Mouse (Mus musculus) heart, embryonic 16.5 days (tissue): ENCODE data around the gene Tor1b. TPM values are rescaled to one million over a fixed set of nuclear protein-coding genes. Genes with fewer than 3 reads are reported as not detected.
A peak's percentile ranks its signal among the peaks of the same experiment; 100 is the strongest.
"Not testable (repeated sequence)": the region's sequence is repeated elsewhere in the genome, so short reads cannot be mapped to it uniquely, and the experiment has no call there.

Experiments used
- ATAC-seq: fragments of 200-750 bp; cut with Nextera tagmentation; replicated peaks from 2 replicates; pipeline ENCODE4 v1.8.0; 2017; ENCODE audit warnings: moderate number of reproducible peaks; ENCODE audit not compliant: insufficient read depth, low FRiP score; ENCODE audit errors: extremely low read depth
- H3K27ac ChIP-seq: fragments of 300-500 bp; sonication (generic); 2 replicates; pipeline ENCODE4 v1.5.1; 2014; ENCODE audit warnings: mild to moderate bottlenecking, low read length, control low read depth, moderate library complexity
- H3K27me3 ChIP-seq: fragments of 300-500 bp; sonication (generic); 2 replicates; pipeline ENCODE4 v1.6.1; 2014; ENCODE audit warnings: low read length, mixed read lengths; ENCODE audit not compliant: control insufficient read depth, insufficient read depth
- H3K36me3 ChIP-seq: fragments of 300-500 bp; sonication (generic); 2 replicates; pipeline ENCODE4 v1.6.1; 2014; ENCODE audit not compliant: control insufficient read depth, insufficient read depth
- H3K4me1 ChIP-seq: fragments of 300-500 bp; sonication (generic); 2 replicates; pipeline ENCODE4 v1.6.1; 2014; ENCODE audit warnings: low read length, mixed read lengths; ENCODE audit not compliant: control insufficient read depth, insufficient read depth
- H3K4me2 ChIP-seq: fragments of 300-500 bp; sonication (generic); 2 replicates; pipeline ENCODE4 v1.6.1; 2014; ENCODE audit warnings: low read depth, mild to moderate bottlenecking, control low read depth, low read length
- H3K4me3 ChIP-seq: fragments of 300-500 bp; sonication (generic); 2 replicates; pipeline ENCODE4 v1.5.1; 2014; ENCODE audit warnings: mild to moderate bottlenecking, control low read depth, low read length
- H3K9ac ChIP-seq: fragments of 300-500 bp; sonication (generic); 2 replicates; pipeline ENCODE4 v1.6.1; 2014; ENCODE audit warnings: low read length, control low read depth
- H3K9me3 ChIP-seq: fragments of 300-500 bp; sonication (generic); replicated peaks from 2 replicates; pipeline ENCODE4 v1.6.1; 2016; ENCODE audit warnings: low read length; ENCODE audit not compliant: control insufficient read depth
- WGBS: fragments of 180-500 bp; shearing (Covaris S2); extraction: QIAGEN DNeasy Blood & Tissue Kit; methylation state at CpG from one replicate; pipeline ENCODE4 v1.1.7; 2014; 5-methylcytosine and 5-hydroxymethylcytosine counted together
- polyA plus RNA-seq: library from polyadenylated mRNA; unstranded; fragments of >200 nt; fragmentation: Nextera tagmentation; extraction: Ambion mirVana; gene quantifications from 2 replicates; pipeline ENCODE4 v1.2.1, GENCODE M21; 2015

The Tor1b gene
- polyA plus RNA-seq, 1 experiment from 2014 or later: 26.3 TPM

DNA sequence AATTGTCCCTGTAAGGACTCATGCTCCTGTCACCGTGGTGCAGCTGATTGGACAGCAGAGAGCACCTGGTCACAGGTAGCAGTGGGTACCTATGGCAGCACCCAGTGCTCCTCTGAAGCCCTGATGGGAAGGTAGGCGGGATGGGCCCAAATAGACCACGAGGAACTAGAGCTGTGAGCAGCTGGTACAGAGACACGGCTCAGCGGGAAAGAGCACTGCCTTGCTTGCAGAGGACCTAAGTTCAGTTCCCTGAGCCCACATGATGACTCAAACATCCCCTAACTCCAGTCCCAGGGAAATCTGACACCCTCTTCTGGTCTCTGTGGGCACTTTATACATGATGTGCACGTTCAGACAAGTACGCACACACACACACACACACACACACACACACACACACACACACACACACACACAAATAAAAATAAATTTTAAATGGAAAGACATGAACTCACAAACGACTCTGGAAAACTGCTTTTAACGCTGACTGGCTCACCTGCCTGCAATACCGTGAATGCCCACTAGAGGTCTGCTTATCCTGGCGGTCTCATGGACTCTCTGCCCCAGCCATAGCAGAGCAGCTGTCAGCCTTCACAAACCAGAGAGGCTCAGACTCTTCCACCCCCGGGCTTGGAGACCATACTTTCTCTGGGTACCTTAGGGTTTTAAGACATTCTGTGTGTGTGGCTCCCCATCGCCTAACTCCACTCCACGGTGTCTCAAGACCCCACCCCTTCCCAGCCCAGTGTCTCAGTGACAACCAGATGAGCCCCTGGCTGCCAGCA lies 24.7 kb upstream of the Tor1b start:
- Histone ChIP-seq H3K4me3 (no peak overlapping the region), H3K27ac (peak overlapping the region; percentile 53), H3K9me3 (no peaks in the 10 kb centered on the region), H3K4me2 (no peak overlapping the region), H3K9ac (0 out of 2 replicates have a peak overlapping the region, but pooled peaks have one; percentile 31), H3K4me1 (peaks cover 23% of the 10 kb centered on the region), H3K36me3 (no peaks in the 10 kb centered on the region), H3K27me3 (no peaks in the 10 kb centered on the region)
- 23% methylated on average over 14 of the region's 14 CpGs for WGBS
- ATAC-seq: no peak

DNA sequence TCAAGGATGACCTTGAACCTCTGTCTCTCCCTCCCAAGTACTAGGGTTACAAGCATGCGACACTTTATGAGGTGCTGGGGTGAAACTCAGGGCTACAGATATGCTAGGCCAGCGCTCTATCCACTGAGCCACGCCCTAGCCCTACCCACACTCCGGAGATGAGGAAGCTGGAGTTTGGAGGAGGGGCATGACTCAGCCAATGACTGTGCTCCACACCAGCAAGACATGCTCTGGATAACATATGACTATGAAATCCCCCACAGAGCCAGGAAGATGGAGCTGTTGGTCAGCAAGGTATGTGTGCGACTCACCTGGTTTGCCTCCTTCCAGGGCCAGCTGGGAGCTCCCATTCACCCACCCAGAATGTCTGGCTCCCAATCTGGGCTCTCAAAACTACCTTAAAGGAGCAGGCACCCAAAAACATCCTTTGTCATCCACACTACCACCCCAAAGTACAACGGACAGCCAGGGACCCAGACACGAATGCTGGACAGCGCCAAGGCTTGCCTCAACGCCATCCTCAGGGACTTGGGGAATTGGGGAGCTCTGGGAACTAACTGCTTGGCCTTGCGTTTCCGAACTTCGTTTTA lies 23.8 kb upstream of the Tor1b start:
- Histone ChIP-seq H3K36me3 (no peaks in the 10 kb centered on the region), H3K4me1 (peaks cover 23% of the 10 kb centered on the region), H3K27me3 (no peaks in the 10 kb centered on the region), H3K4me3 (peak overlapping the region; percentile 38), H3K9me3 (no peaks in the 10 kb centered on the region), H3K4me2 (peak overlapping the region; percentile 67), H3K9ac (peak overlapping the region; percentile 61; the same call in 1 of the 2 replicates), H3K27ac (no peak overlapping the region)
- ATAC-seq: no peak
- 29% methylated on average over 12 of the region's 12 CpGs for WGBS

DNA sequence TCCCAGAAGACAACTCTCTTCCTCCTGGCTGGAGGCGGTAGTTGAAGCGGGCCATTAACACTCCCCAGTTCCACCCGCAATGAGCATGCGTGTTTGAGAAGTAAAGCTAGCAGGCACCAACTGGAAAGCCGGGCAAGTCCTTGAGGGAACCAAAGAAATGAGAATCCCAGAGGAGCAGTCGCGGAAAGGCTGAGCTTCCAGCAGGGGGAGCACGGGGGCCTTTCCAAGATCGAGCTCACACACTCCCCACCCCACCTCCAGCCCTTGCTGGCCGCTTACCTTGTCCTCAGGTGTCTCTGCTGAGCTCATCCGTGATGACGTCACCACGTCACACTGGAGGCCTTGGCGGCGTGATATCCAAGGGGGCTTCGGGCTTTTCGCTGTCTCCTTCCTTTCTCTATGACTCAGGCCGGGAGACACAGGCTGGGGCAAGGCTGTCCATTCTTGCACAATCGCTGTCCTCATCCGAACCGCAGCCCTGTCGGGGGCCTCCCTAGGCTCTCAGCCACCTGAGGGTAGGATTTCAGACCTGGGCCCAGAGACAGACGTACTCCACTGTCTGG lies 23.2 kb upstream of the Tor1b start, which contains the start of gene Ptges:
Gene Ptges (minus strand): TSS at position 381 of the 563 bp plus-strand sequence.
- Histone ChIP-seq H3K27ac (no peak within 1 kb of the TSS), H3K4me3 (peak within 1 kb of the TSS; percentile 38), H3K27me3 (no peaks in the 10 kb centered on the region), H3K36me3 (no peaks in the 10 kb centered on the region), H3K9ac (peak within 1 kb of the TSS; percentile 61), H3K4me2 (peak within 1 kb of the TSS; percentile 67), H3K4me1 (peaks cover 23% of the 10 kb centered on the region), H3K9me3 (no peaks in the 10 kb centered on the region)
- peak; percentile 21; the same call in 1 of the 2 replicates for ATAC-seq
- 4% methylated on average over 23 of the region's 23 CpGs for WGBS

DNA sequence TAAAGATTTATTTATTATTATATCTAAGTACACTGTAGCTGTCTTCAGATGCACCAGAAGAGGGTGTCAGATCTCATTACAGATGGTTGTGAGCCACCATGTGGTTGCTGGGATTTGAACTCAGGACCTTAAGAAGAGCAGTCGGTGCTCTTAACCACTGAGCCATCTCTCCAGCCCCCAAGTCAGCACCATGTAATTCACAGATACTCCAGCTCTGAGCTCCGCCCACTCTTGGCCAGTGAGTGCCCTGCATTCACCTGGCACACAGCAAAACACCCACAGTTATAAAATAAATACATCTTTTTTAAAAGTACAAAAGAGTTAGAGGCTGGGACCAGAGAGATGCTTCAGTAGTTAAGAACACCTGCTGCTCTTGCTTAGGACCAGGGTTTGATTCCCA lies 21.9 kb upstream of the Tor1b start:
- H3K4me2 ChIP-seq, H3K36me3 ChIP-seq, H3K4me3 ChIP-seq, H3K9ac ChIP-seq, H3K9me3 ChIP-seq, H3K27me3 ChIP-seq, ATAC-seq, H3K27ac ChIP-seq: not testable (repeated sequence)
- H3K4me1 ChIP-seq: peaks cover 23% of the 10 kb centered on the region
- 91% methylated on average over 2 of the region's 2 CpGs for WGBS

DNA sequence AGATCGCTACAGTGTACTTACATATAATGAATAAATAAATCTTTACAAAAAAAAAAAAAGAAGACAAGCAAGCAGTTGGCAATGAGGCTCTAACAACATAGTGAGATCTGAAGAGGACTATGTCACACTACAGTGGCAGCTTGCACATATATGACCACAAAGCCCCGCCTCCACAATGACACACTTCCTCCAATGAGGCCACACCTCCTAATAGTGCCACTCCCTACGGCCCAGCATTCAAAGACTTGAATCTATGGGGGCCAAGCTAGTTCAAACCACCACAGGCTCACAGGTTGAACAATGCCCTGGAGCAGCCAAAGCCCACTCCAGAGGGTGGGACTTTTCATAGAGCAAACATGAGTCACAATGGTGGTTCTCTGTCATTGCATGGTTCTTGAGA lies 20.8 kb upstream of the Tor1b start:
- Histone ChIP-seq H3K4me2 (no peak overlapping the region), H3K27ac (no peak overlapping the region), H3K9ac (no peak overlapping the region), H3K9me3 (no peaks in the 10 kb centered on the region), H3K36me3 (no peaks in the 10 kb centered on the region), H3K27me3 (no peaks in the 10 kb centered on the region), H3K4me3 (no peak overlapping the region), H3K4me1 (peaks cover 20% of the 10 kb centered on the region)
- WGBS: 81% methylated on average over 3 of the region's 3 CpGs
- ATAC-seq: no peak

DNA sequence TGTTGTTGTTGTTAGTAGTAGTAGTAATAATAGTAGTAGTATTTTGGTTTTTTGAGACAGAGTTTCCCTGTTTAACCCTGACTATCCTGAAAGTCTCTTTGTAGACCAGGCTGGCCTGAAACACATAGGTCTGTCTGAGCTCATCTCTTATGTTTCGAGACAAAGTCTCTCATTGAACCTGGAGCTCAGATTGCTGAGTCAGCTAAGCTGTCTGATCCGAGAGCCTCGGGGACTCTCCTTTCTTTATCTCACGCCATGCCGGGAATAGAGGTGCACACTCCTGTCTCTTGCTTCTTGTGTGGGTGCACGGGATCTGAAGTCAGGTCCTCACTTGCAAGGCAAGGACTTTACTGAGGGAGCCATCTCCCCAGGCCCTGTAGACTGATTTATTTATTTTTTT lies 19.7 kb upstream of the Tor1b start:
- no peak overlapping the region for H3K4me3 ChIP-seq
- H3K9ac ChIP-seq: no peak overlapping the region
- no peaks in the 10 kb centered on the region for H3K9me3 ChIP-seq
- whole genome bisulfite sequencing: 65% methylated on average over 6 of the region's 6 CpGs
- no peaks in the 10 kb centered on the region for H3K27me3 ChIP-seq
- H3K4me1 ChIP-seq: peaks cover 11% of the 10 kb centered on the region
- ATAC-seq: no peak
- no peaks in the 10 kb centered on the region for H3K36me3 ChIP-seq
- no peak overlapping the region for H3K4me2 ChIP-seq
- H3K27ac ChIP-seq: no peak overlapping the region

DNA sequence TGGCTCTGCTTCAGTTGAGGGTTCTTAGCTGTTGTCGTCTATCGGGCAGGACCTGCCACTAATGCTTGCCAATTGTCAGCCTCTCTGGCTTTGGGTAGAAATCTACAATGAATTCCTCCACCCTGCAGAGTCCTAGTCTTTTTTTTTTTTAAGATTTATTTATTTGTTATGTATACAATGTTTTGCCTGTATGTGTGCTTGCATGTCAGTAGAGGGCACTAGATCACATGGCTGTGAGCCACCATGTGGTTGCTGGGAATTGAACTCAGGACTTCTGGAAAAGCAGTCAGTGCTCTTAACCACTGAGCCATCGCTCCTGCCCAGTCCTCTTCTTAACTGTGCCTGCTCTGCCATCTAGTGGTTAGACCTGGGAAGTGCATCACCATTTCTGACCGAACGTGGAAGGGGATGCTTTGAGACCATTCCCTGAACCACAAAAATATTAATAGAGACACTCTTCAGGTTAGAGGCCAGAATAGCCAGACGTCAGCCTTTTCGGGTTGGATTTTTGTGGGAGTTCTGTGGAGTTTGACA lies 18.8 kb upstream of the Tor1b start:
- ATAC-seq: no peak
- no peak overlapping the region for H3K4me3 ChIP-seq
- H3K36me3 ChIP-seq: no peaks in the 10 kb centered on the region
- no peak overlapping the region for H3K9ac ChIP-seq
- H3K27ac ChIP-seq: no peak overlapping the region
- 18% methylated on average over 7 of the region's 7 CpGs for WGBS
- peaks cover 7% of the 10 kb centered on the region for H3K4me1 ChIP-seq
- H3K9me3 ChIP-seq: no peaks in the 10 kb centered on the region
- no peak overlapping the region for H3K4me2 ChIP-seq
- H3K27me3 ChIP-seq: no peaks in the 10 kb centered on the region

DNA sequence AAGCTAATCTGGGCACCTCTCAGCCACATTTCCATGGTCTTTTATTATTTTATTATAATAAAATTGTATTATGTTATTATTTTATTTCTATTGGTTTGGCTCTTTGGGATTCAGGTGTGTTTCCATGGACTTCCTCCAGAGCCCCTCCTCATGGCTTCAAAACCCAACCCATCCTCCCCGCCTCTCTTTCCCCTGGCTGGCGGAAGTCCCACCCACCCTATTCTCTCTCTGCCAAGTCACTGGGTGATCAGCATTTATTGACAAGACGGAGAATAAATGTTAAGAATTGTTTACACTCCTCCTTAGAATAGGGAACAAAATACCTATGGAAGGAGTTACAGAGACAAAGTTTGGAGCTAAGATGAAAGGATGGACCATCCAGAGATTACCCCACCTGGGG lies 16.0 kb upstream of the Tor1b start:
- H3K27me3 ChIP-seq: no peaks in the 10 kb centered on the region
- H3K9ac ChIP-seq: no peak overlapping the region
- no peaks in the 10 kb centered on the region for H3K9me3 ChIP-seq
- H3K4me3 ChIP-seq: no peak overlapping the region
- H3K4me1 ChIP-seq: no peaks in the 10 kb centered on the region
- 70% methylated on average over 3 of the region's 3 CpGs for WGBS
- no peak for ATAC-seq
- H3K4me2 ChIP-seq: no peak overlapping the region
- no peak overlapping the region for H3K27ac ChIP-seq
- H3K36me3 ChIP-seq: no peaks in the 10 kb centered on the region

DNA sequence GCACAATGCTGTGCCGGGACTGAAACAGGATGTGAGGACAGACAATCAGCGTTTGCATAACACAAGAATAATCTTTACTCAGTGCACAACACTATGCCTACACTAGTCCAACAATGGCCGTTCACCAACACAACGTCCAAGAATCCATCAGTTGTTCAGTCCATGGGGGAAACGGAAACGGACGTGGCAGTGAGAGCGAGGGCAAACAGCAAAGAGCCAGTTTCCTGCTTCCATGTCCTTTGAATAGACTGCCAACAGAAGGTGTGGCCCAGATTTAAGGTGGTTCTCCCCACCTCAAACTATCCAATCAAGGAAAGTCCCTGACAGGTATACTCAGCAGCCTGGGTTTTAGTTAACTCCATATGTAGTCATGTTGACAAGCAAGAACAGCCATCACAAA lies 15.0 kb upstream of the Tor1b start:
- no peaks in the 10 kb centered on the region for H3K27me3 ChIP-seq
- no peaks in the 10 kb centered on the region for H3K4me1 ChIP-seq
- no peaks in the 10 kb centered on the region for H3K9me3 ChIP-seq
- ATAC-seq: no peak
- no peak overlapping the region for H3K9ac ChIP-seq
- no peak overlapping the region for H3K4me3 ChIP-seq
- no peak overlapping the region for H3K4me2 ChIP-seq
- no peaks in the 10 kb centered on the region for H3K36me3 ChIP-seq
- no peak overlapping the region for H3K27ac ChIP-seq
- 64% methylated on average over 8 of the region's 8 CpGs for WGBS
